Mouse (Mus musculus) embryonic facial prominence, embryonic 15.5 days (tissue): Measurements from ENCODE around the gene Spats2. TPM values are rescaled to one million over a fixed set of nuclear protein-coding genes. Genes with fewer than 3 reads are reported as not detected.

ENCODE experiments used
- ATAC-seq: fragments of 200-750 bp; cut with Nextera tagmentation; 2 replicates; pipeline ENCODE4 v1.8.0; 2017; ENCODE audit warnings: low read depth, moderate TSS enrichment; ENCODE audit not compliant: insufficient number of reproducible peaks, low FRiP score, low TSS enrichment
- H3K27ac ChIP-seq: fragments of 300-500 bp; sonication (generic); replicated peaks from 2 replicates; pipeline ENCODE4 v1.5.1; 2015; ENCODE audit warnings: mild to moderate bottlenecking, inconsistent platforms
- H3K27me3 ChIP-seq: fragments of 300-500 bp; sonication (generic); 2 replicates; pipeline ENCODE4 v1.6.1; 2015; ENCODE audit warnings: inconsistent platforms
- H3K36me3 ChIP-seq: fragments of 300-500 bp; sonication (generic); 2 replicates; pipeline ENCODE4 v1.6.1; 2015; ENCODE audit warnings: mild to moderate bottlenecking, inconsistent platforms
- H3K4me1 ChIP-seq: fragments of 300-500 bp; sonication (generic); 2 replicates; pipeline ENCODE4 v1.6.1; 2015; ENCODE audit warnings: inconsistent platforms
- H3K4me2 ChIP-seq: fragments of 300-500 bp; sonication (generic); replicated peaks from 2 replicates; pipeline ENCODE4 v1.6.1; 2015; ENCODE audit warnings: mild to moderate bottlenecking, inconsistent platforms
- H3K4me3 ChIP-seq: fragments of 300-500 bp; sonication (generic); replicated peaks from 2 replicates; pipeline ENCODE4 v1.5.1; 2015; ENCODE audit warnings: mild to moderate bottlenecking, inconsistent platforms
- H3K9ac ChIP-seq: fragments of 300-500 bp; sonication (generic); 2 replicates; pipeline ENCODE4 v1.6.1; 2015; ENCODE audit warnings: inconsistent platforms
- H3K9me3 ChIP-seq: fragments of 300-500 bp; sonication (generic); replicated peaks from 2 replicates; pipeline ENCODE4 v1.6.1; 2016; ENCODE audit warnings: inconsistent platforms
- WGBS: fragments of 180-500 bp; shearing (Covaris S2); methylation state at CpG from one replicate; pipeline ENCODE4 v1.1.7; 2015; 5-methylcytosine and 5-hydroxymethylcytosine counted together
- polyA plus RNA-seq: library from polyadenylated mRNA; unstranded; fragments of >200 nt; fragmentation: Nextera tagmentation; extraction: Ambion mirVana; gene quantifications from 2 replicates; pipeline ENCODE4 v1.2.1, GENCODE M21; 2015

The Spats2 gene
- polyA plus RNA-seq, 1 experiment from 2014 or later = 36.7 TPM

DNA sequence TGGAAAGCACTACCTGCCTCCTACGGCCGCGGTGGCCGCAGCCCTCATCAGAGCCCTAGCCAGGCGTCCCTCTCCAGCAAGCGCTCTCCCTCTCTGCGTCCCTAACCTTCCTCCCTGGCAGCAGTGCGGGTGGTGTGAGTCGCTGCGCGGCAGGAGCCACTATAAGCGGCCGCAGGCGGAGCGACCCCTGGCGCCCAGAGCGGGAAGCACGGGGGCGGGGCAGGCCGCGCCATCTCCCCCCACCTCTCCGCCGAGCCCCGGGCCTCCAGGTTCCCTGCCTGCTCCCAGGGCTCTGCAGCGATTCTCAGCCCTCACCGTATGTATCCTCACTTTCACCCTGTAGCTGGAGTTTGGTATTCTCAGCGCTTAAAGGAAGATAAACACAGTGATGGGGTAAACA lies 37.4 kb upstream of the Spats2 start:
- Histone ChIP-seq H3K36me3 (no peaks in the 10 kb centered on the region), H3K4me1 (peaks cover 27% of the 10 kb centered on the region), H3K4me3 (peak overlapping the region; percentile 36), H3K9ac (no peak overlapping the region), H3K4me2 (peak overlapping the region; percentile 51), H3K9me3 (no peaks in the 10 kb centered on the region), H3K27ac (no peak overlapping the region), H3K27me3 (peaks cover 93% of the 10 kb centered on the region)
- WGBS = under 1% methylated on average over 27 of the region's 27 CpGs
- peak; percentile 59 for ATAC-seq

DNA sequence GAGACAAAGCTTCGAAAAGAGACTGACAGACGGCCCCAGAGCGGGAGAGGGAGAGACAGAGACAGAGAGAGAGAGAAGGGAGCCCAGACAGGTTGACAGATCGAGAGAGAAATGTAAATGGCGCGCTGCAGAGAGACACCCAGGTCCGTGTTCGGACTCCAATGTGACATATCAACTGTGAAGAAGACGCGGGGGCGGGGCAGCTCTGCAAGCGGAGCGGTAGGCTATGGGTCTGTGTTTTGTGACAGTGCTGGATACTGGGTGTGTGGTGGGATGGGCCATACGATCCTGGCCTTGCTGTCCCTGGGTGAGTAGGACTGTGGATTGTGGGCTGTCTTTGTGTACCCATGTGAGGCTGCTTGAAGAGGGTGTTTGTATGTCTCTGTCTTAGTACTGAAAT lies 36.6 kb upstream of the Spats2 start:
- no peak overlapping the region; the same call in 1 of the 2 replicates for H3K4me2 ChIP-seq
- no peak overlapping the region for H3K27ac ChIP-seq
- H3K4me1 ChIP-seq = peaks cover 29% of the 10 kb centered on the region
- H3K36me3 ChIP-seq = no peaks in the 10 kb centered on the region
- H3K9ac ChIP-seq = no peak overlapping the region
- no peaks in the 10 kb centered on the region for H3K9me3 ChIP-seq
- 16% methylated on average over 14 of the region's 14 CpGs for WGBS
- H3K27me3 ChIP-seq = peaks cover 96% of the 10 kb centered on the region
- H3K4me3 ChIP-seq = 0 out of 2 replicates have a peak overlapping the region, but pooled peaks have one; percentile 36
- ATAC-seq = no peak

DNA sequence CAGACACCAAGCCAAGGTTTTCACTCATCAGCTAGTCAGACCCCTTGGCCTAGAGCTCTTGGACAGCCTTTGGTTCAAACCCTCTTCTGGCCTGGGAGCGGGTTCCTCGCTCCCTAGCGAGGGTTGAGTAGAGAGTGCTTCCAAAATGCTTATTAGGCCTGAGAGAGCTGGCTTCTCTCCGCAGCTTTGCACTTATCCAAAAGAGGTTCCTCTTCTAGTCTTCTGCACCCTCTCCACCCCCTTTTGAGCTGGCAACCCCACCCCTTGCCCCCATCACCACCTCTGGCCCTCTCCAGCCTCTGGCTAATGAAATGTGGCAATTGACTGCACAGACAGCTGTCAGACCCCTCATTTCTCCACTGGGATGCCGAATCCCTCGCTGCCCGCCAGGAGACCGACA lies 32.8 kb upstream of the Spats2 start, which contains the start of gene Dnajc22:
Gene Dnajc22 (plus strand): TSS at position 301 of the 400 bp plus-strand sequence.
- no peak for ATAC-seq
- peaks cover 50% of the 10 kb centered on the region for H3K4me1 ChIP-seq

GRCm38 (mm10) chr15:99093291-99094258 lies 32.1 kb upstream of the Spats2 start:
- no peak for ATAC-seq
- Histone ChIP-seq H3K4me3 (peak overlapping the region; percentile 42), H3K4me1 (peaks cover 50% of the 10 kb centered on the region), H3K9me3 (no peaks in the 10 kb centered on the region), H3K27me3 (peaks cover 94% of the 10 kb centered on the region), H3K4me2 (peak overlapping the region; percentile 80), H3K36me3 (no peaks in the 10 kb centered on the region), H3K27ac (no peak overlapping the region), H3K9ac (peak overlapping the region; percentile 28; the same call in 1 of the 2 replicates)
- 1% methylated on average over 56 of the region's 56 CpGs for WGBS

More for the DNA sequence above, 32.8 kb upstream of the Spats2 start, which contains the start of gene Dnajc22:
- Histone ChIP-seq H3K9me3 (no peaks in the 10 kb centered on the region), H3K27me3 (peaks cover 94% of the 10 kb centered on the region), H3K4me2 (peak within 1 kb of the TSS; percentile 80), H3K4me3 (peak within 1 kb of the TSS; percentile 42), H3K27ac (no peak within 1 kb of the TSS), H3K9ac (peak within 1 kb of the TSS; percentile 28; the same call in 1 of the 2 replicates), H3K36me3 (no peaks in the 10 kb centered on the region)
- 32% methylated on average over 8 of the region's 8 CpGs for WGBS

DNA sequence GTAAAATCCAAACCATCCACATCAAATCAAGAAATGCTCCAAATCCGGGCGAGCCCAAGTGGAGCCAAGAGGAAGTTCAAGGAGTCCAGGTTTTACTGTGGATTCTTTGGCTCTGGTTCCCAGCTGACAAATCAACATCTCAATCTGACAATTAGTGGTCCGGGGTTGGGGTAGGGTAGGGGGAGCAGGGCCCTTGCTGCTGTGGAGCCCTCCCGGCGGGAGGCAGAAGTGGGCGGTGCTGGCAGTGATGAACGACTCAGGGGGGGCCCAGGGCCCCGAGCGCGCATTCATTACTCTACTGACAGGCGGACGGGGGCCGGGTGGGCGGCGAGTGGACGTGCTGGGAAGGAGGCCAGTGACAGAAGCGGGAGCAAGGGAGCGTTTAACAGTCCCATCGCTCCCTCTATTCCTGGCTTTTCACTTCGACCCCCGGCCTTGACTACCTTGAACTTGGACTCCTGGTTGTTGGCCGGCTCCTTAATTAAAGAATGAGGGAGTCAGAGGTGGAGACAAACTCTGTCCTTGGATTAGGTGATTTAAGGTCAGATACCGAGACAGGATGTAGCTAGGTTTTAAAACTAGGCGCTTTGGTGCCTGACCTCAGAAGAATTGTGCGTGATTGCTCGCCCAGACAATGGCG lies 31.0 kb upstream of the Spats2 start:
- no peak overlapping the region for H3K27ac ChIP-seq
- ATAC-seq = no peak; the same call in 1 of the 2 replicates
- peak overlapping the region; percentile 39 for H3K4me2 ChIP-seq
- H3K9me3 ChIP-seq = no peaks in the 10 kb centered on the region
- WGBS = 3% methylated on average over 26 of the region's 27 CpGs
- peaks cover 51% of the 10 kb centered on the region for H3K4me1 ChIP-seq
- H3K36me3 ChIP-seq = no peaks in the 10 kb centered on the region
- peak overlapping the region; percentile 11 for H3K4me3 ChIP-seq
- no peak overlapping the region for H3K9ac ChIP-seq
- peaks cover 93% of the 10 kb centered on the region for H3K27me3 ChIP-seq

DNA sequence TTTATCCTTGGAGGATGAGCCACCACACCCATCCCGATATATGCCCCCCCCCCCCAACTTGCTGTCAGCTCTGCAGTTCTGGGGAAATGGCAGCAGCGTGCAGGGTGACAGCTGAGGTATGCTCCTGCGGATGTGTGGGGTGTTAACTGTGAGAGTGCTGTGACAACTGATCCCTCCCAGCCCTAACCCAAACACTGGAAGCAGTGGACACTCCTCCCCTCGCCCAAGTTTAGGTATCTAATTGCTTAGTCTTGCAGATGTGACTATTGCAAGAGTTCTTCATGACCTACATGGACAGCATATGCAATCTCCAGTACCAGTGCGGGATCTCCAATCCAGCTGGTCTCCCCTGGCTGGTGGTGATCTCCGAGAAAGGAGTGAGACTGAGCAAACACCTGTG lies 30.4 kb upstream of the Spats2 start:
- Histone ChIP-seq H3K9ac (no peak overlapping the region), H3K9me3 (no peaks in the 10 kb centered on the region), H3K4me2 (no peak overlapping the region), H3K27ac (no peak overlapping the region), H3K36me3 (no peaks in the 10 kb centered on the region), H3K27me3 (peaks cover 93% of the 10 kb centered on the region), H3K4me1 (peaks cover 51% of the 10 kb centered on the region), H3K4me3 (no peak overlapping the region)
- ATAC-seq = no peak
- 12% methylated on average over 6 of the region's 6 CpGs for WGBS

GRCm38 (mm10) chr15:99096061-99096793 lies 29.5 kb upstream of the Spats2 start:
- H3K27me3 ChIP-seq = peaks cover 89% of the 10 kb centered on the region

GRCm38 (mm10) chr15:99096831-99097500 lies 28.8 kb upstream of the Spats2 start:
- peaks cover 51% of the 10 kb centered on the region for H3K4me1 ChIP-seq
- no peak for ATAC-seq
- under 1% methylated on average over 58 of the region's 58 CpGs for WGBS
- peak overlapping the region; percentile 74 for H3K4me2 ChIP-seq
- peak overlapping the region; percentile 18; the same call in 1 of the 2 replicates for H3K9ac ChIP-seq
- H3K27ac ChIP-seq = no peak overlapping the region
- peaks cover 83% of the 10 kb centered on the region for H3K27me3 ChIP-seq
- H3K36me3 ChIP-seq = no peaks in the 10 kb centered on the region
- no peaks in the 10 kb centered on the region for H3K9me3 ChIP-seq
- peak overlapping the region; percentile 43 for H3K4me3 ChIP-seq

More at GRCm38 (mm10) chr15:99096061-99096793, 29.5 kb upstream of the Spats2 start:
- ATAC-seq = no peak
- Histone ChIP-seq H3K4me1 (peaks cover 51% of the 10 kb centered on the region), H3K4me3 (peak overlapping the region; percentile 43), H3K9ac (no peak overlapping the region), H3K9me3 (no peaks in the 10 kb centered on the region), H3K27ac (no peak overlapping the region), H3K4me2 (peak overlapping the region; percentile 74), H3K36me3 (no peaks in the 10 kb centered on the region)
- WGBS = 4% methylated on average over 24 of the region's 24 CpGs

GRCm38 (mm10) chr15:99097840-99098492 lies 27.8 kb upstream of the Spats2 start:
- peak overlapping the region; percentile 6; the same call in 1 of the 2 replicates for H3K9ac ChIP-seq
- peak overlapping the region; percentile 43 for H3K4me3 ChIP-seq
- H3K4me2 ChIP-seq = peak overlapping the region; percentile 74
- peaks cover 51% of the 10 kb centered on the region for H3K4me1 ChIP-seq
- H3K9me3 ChIP-seq = no peaks in the 10 kb centered on the region
- H3K27ac ChIP-seq = no peak overlapping the region
- no peaks in the 10 kb centered on the region for H3K36me3 ChIP-seq
- WGBS = under 1% methylated on average over 39 of the region's 39 CpGs
- no peak for ATAC-seq
- peaks cover 73% of the 10 kb centered on the region for H3K27me3 ChIP-seq

DNA sequence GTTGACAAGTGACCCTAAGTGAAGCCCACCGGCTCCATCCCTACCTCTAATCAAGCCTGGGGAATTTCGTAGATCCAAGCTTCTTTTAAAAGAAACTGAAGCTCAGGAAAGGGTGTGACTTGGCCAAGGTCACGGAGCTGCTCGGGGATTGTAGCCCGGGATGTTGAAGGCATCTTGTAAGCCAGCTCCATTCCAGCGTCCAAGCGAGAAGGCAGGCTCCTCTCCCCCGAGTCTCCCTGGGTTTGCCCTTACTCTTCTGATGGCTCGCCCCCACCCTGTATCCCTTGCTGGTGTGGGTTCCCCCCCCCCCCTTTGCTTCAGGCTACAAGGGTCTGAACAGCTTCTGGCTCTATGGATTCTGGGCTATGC lies 27.2 kb upstream of the Spats2 start:
- peak overlapping the region; percentile 43 for H3K4me3 ChIP-seq
- no peaks in the 10 kb centered on the region for H3K9me3 ChIP-seq
- H3K27me3 ChIP-seq = peaks cover 68% of the 10 kb centered on the region
- no peak overlapping the region for H3K27ac ChIP-seq
- no peak for ATAC-seq
- WGBS = 1% methylated on average over 9 of the region's 9 CpGs
- H3K9ac ChIP-seq = no peak overlapping the region
- H3K36me3 ChIP-seq = no peaks in the 10 kb centered on the region
- peaks cover 48% of the 10 kb centered on the region for H3K4me1 ChIP-seq
- peak overlapping the region; percentile 74 for H3K4me2 ChIP-seq
